Mouse (Mus musculus): ENCODE measurements around the gene Gm13694.
"Not testable (repeated sequence)": the region's sequence is repeated elsewhere in the genome, so short reads cannot be mapped to it uniquely, and the experiment has no call there.

DNA sequence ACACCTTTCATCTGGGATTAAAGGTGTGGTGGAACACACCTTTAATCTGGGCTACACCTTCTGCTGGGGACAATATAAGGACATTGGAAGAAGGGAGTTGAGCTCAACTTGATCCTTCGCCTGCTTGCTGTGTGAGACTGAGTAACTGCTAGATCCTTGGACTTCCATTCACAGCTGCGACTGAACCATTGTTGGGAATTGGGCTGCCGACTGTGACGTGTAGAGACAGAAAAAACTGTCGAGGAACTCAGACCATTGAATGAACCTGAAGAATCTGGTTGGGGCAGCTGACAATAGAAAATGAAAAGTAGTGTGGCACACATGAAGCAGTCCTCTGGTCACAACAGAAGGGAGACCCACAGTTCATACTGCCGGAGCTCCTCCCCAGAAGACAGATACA lies 5.9 kb upstream of the Gm13694 start, which contains the start of gene Gm13696:
- not testable (repeated sequence) for TF ChIP-seq GATA1 (IDR thresholded peaks at IDR 0.05; ENCODE audit: borderline replicate concordance, low read length); FLI1 (IDR thresholded peaks at IDR 0.05; ENCODE audit: low read length)
